Mouse (Mus musculus): ENCODE data around the gene Pglyrp1. TPM values are rescaled to one million over a fixed set of nuclear protein-coding genes. Genes with fewer than 3 reads are reported as not detected.

Gene Pglyrp1
- polyA plus RNA-seq, 1 experiment from 2014 or later, result 22.9 TPM

DNA sequence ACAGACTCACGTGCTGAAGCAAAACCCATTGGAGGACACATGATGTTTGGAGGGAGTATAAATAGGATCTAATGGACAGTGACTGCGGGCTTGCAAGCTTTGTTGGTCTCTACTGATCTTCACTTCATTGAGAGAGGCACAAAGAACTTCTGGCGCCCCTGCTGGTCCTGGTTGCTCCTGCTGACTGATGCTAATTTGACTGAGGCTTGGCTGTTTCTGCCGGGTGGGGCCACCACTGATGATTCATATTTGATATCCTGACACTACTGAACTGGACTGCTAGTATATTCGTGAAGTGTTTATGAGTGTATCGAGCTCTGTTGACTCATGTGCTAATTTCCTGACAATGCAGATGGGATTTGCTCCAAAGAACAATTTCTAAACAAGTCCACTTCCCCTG, 8.3 kb upstream of the Pglyrp1 start:
- Histone ChIP-seq H3K4me1 (replicated peaks) (no peaks in the 10 kb centered on the region), H3K27me3 (no peaks in the 10 kb centered on the region), H3K9ac (no peak overlapping the region), H3K36me3 (no peaks in the 10 kb centered on the region), H3K4me3 (no peak overlapping the region), H3K4me2 (no peak overlapping the region), H3K9me3 (no peaks in the 10 kb centered on the region), H3K27ac (replicated peaks) (no peak overlapping the region)
- WGBS, result 90% methylated on average over 6 of the region's 6 CpGs
- no peak for ATAC-seq (ENCODE audit: low FRiP score, low read depth)

DNA sequence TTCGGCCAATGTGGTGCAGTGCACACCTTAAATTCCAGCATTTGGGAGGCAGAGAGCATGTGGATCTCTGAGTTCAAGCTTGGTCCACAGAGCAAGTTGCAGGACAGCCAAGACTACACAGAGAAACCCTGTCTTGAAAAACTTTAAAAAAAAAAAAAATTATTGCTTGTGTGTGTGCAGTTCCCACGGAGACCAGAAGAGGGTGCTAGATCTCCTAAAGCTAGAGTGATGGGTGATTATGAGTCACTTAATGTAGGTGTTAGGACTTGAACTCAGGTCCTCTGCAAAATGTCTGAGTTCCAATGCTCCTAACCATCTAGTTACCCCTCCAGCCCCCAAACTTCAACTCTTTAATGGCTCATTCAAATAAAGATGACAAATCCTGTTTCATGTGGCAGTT, 2.6 kb upstream of the Pglyrp1 start:
- H3K4me3 ChIP-seq, result no peak overlapping the region
- no peak for ATAC-seq (ENCODE audit: low FRiP score, low read depth)
- H3K4me2 ChIP-seq, result no peak overlapping the region
- no peaks in the 10 kb centered on the region for H3K27me3 ChIP-seq
- H3K27ac ChIP-seq (replicated peaks), result no peak overlapping the region
- no peaks in the 10 kb centered on the region for H3K9me3 ChIP-seq
- 92% methylated on average over 2 of the region's 2 CpGs for WGBS
- H3K9ac ChIP-seq, result no peak overlapping the region
- H3K36me3 ChIP-seq, result no peaks in the 10 kb centered on the region
- peaks cover 5% of the 10 kb centered on the region for H3K4me1 ChIP-seq (replicated peaks)

DNA sequence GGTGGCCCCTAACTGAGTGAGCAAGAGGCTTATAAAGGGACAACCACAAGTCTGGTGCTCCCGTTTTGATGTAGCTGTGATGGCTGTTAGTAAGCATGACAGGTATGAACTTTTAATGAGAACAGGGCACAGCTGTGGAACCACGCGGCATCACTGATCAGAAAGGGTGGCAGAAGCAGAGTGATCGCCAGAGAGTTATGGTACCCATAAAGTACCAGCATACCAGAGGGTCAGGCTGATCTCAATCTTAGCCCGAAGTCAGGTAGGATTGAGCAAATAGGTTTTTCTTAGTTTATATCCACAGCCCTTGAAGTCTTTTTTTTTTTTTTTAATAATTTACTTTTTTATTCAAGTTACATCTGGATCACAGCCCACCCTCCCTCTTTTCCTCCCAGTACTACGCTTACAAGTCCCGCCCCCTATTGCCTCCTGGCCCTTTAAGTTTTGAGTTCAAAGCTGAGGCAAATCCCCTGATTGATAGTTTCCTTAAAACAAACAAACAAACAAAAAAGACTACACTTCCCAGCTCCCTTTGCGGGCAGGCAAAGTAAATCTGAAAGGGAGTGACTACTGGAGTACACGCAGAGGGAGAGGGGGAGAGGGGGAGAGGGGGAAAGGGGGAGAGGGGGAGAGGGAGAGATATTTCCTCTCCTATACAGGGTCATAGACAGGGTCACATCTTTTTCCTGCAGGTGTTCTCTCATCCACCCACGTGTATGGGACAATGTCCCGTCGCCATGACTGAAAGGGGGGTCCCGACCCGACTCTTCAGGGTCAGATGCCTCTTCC, 1.1 kb downstream of the Pglyrp1 start:
- Histone ChIP-seq H3K36me3 (no peaks in the 10 kb centered on the region), H3K4me1 (replicated peaks) (peaks cover 5% of the 10 kb centered on the region)
- WGBS, result 30% methylated on average over 14 of the region's 14 CpGs

DNA sequence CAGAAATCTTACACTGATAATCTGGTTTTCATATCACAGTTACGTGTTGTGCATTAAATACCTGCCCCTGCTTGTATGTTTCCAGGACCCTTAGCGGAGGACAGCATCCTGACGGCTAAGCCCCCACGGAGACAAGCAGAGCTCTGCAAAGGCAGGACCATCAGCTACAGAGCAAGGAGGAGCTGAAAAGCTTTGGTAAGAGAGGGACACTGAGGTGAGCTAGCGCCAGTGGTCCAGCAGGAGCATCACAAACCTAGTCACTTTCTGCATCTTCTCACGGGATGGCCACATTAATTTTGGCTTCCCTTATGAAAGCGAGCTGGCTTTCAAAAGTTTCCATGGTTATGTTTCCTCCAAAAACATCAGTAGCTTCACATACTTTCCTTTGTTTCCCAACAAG, 1.7 kb downstream of the Pglyrp1 start:
- H3K9ac ChIP-seq, result peak overlapping the region; percentile 33
- peak overlapping the region; percentile 75 for H3K4me2 ChIP-seq
- peaks cover 5% of the 10 kb centered on the region for H3K4me1 ChIP-seq (replicated peaks)
- H3K27me3 ChIP-seq, result no peaks in the 10 kb centered on the region
- ATAC-seq (ENCODE audit: low FRiP score, low read depth), result peak; percentile 70
- peak overlapping the region; percentile 49 for H3K4me3 ChIP-seq
- H3K36me3 ChIP-seq, result no peaks in the 10 kb centered on the region
- H3K27ac ChIP-seq (replicated peaks), result no peak overlapping the region
- WGBS, result 3% methylated on average over 7 of the region's 7 CpGs
- H3K9me3 ChIP-seq, result no peaks in the 10 kb centered on the region

More for the DNA sequence above, 1.1 kb downstream of the Pglyrp1 start:
- peak; percentile 76 for ATAC-seq (ENCODE audit: low FRiP score, low read depth)
- Histone ChIP-seq H3K4me3 (peak overlapping the region; percentile 49), H3K9me3 (no peaks in the 10 kb centered on the region), H3K4me2 (peak overlapping the region; percentile 75), H3K9ac (peak overlapping the region; percentile 33), H3K27ac (replicated peaks) (no peak overlapping the region), H3K27me3 (no peaks in the 10 kb centered on the region)

DNA sequence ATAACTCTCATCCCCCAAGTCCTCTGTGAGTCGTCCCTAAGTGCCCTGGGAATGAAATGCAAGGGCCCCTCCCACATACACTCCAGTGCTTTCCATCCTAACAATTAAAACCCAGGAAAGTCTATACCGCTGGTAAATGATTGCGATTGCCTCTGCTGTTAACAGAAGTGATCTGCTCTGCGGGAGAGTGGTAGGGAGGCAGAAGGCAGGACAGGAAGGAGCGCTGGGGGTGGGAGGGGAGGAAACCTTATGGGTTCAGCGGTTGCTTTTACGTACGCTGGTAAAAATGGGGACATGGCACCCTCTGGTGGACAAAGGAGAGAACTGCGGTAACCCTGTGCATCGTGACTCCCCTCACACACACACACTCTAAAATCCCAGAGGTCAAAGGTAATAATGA, 2.1 kb downstream of the Pglyrp1 start:
- H3K27me3 ChIP-seq, result no peaks in the 10 kb centered on the region
- ATAC-seq (ENCODE audit: low FRiP score, low read depth), result peak; percentile 76
- 0% methylated on average over 10 of the region's 10 CpGs for WGBS
- no peaks in the 10 kb centered on the region for H3K36me3 ChIP-seq
- H3K4me1 ChIP-seq (replicated peaks), result peaks cover 5% of the 10 kb centered on the region
- H3K9me3 ChIP-seq, result no peaks in the 10 kb centered on the region
- H3K4me2 ChIP-seq, result peak overlapping the region; percentile 75
- peak overlapping the region; percentile 33 for H3K9ac ChIP-seq
- H3K4me3 ChIP-seq, result peak overlapping the region; percentile 49
- no peak overlapping the region for H3K27ac ChIP-seq (replicated peaks)

DNA sequence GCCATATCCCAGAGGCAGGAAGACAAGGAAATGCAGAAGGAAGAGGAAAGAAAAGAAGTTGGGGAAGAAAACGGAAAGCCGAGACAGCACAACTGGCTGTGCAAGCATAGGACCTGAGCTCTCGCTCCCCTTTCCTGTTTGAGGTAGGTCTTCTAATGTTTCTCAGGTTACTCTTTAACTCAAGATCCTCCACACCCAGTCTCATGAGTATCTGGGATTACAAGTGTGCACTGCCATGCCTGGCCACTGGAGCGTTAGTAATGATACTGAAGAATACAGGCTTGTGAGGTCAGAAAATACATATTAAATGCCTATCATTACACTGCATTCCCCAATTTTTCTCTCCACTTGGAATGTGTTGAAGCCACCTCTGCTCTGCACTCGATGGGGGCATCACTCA, 4.2 kb downstream of the Pglyrp1 start:
- Histone ChIP-seq H3K36me3 (no peaks in the 10 kb centered on the region), H3K4me1 (replicated peaks) (peaks cover 5% of the 10 kb centered on the region), H3K9me3 (no peaks in the 10 kb centered on the region), H3K9ac (no peak overlapping the region), H3K4me3 (no peak overlapping the region), H3K4me2 (no peak overlapping the region), H3K27ac (replicated peaks) (no peak overlapping the region), H3K27me3 (no peaks in the 10 kb centered on the region)
- WGBS, result 88% methylated on average over 5 of the region's 5 CpGs
- no peak for ATAC-seq (ENCODE audit: low FRiP score, low read depth)

DNA sequence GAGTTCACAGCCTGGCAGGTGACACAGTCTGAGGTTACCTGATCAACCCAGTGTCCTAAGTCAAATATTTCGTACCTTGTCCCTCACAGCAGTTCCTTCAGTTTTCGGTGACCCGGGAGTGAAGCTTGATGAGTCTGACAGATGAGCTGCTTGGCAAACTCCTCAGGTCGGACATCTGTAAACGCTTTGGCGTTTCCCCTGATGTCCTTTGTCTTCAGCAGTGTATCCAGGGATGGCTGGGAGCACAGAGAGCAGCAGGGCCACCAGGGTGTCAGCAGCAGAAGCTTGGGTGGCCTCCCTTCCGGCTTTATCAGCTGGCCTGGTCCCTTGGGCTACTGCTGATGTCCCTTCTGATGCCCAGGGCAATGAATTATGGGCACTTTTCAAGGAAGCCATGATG, 7.6 kb downstream of the Pglyrp1 start:
- no peak overlapping the region for H3K9ac ChIP-seq
- no peaks in the 10 kb centered on the region for H3K27me3 ChIP-seq
- no peaks in the 10 kb centered on the region for H3K36me3 ChIP-seq
- 80% methylated on average over 7 of the region's 7 CpGs for WGBS
- no peaks in the 10 kb centered on the region for H3K9me3 ChIP-seq
- no peaks in the 10 kb centered on the region for H3K4me1 ChIP-seq (replicated peaks)
- no peak overlapping the region for H3K27ac ChIP-seq (replicated peaks)
- no peak overlapping the region for H3K4me2 ChIP-seq
- H3K4me3 ChIP-seq, result no peak overlapping the region
- no peak for ATAC-seq (ENCODE audit: low FRiP score, low read depth)

DNA sequence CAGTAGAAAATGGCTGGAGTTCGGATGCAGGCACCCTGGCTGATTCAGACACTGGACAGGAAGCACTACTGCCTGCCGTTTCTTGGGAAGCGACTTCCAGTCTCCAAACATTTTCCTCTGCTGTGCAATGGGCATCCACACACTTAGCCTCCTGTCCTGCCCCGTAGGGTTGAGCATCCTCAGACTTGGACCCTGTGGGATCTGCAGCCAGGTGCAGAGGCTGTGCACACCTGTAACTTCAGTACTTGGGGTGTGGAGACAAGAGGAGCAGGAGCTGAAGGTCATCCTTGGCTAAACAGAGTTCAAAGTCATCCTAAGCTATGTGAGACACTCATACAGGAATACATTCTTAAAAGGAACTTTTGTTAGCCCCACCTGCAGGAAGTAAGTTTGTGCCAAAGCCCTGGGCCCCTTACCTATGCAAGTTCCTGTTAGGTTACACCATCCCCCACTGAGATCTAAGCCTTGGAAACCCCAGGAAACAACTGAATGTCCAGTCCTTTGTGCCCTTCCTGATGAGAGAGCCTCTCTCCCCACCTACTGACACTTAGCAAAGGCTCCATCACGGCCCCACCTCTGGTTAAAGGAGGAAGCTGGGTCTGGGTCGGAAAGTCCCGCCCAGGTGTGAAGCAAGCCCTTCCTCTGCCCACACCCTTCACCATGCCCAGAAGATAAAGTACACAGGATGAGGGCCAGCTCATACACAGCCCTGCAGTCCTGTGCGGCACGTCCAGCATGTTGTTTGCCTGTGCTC, 13.0 kb downstream of the Pglyrp1 start:
- Histone ChIP-seq H3K27me3 (no peaks in the 10 kb centered on the region), H3K36me3 (no peaks in the 10 kb centered on the region), H3K27ac (replicated peaks) (no peak overlapping the region), H3K9me3 (no peaks in the 10 kb centered on the region), H3K4me1 (replicated peaks) (no peaks in the 10 kb centered on the region), H3K4me3 (no peak overlapping the region), H3K9ac (no peak overlapping the region), H3K4me2 (no peak overlapping the region)
- ATAC-seq (ENCODE audit: low FRiP score, low read depth), result no peak
- 61% methylated on average over 9 of the region's 9 CpGs for WGBS

DNA sequence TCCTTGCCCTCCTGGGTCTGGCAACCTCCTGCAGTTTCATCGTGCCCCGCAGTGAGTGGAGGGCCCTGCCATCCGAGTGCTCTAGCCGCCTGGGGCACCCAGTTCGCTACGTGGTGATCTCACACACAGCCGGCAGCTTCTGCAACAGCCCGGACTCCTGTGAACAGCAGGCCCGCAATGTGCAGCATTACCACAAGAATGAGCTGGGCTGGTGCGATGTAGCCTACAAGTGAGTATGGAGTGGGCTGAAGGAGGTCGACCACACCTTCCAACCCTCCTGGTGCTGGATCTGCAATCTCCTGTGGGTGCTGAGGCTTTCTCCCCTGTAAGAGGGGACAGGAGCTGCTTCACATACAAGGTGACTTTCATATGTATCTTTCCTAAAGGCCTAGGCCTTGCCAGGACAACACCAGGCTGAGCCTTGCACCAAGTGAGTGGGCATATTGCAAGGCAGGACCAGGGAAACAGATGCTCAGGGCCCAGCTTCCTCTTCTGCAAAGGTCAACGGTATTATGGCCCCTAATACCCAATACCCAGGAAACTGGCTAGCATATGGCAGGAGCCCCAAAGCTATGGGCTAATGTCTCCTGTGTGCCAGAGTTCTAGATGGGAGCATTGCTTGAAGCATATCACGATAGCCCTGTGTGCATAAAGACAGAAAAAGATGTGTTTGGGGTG, 13.8 kb downstream of the Pglyrp1 start:
- 58% methylated on average over 13 of the region's 13 CpGs for WGBS
- no peak for ATAC-seq (ENCODE audit: low FRiP score, low read depth)
- no peak overlapping the region for H3K4me2 ChIP-seq

DNA sequence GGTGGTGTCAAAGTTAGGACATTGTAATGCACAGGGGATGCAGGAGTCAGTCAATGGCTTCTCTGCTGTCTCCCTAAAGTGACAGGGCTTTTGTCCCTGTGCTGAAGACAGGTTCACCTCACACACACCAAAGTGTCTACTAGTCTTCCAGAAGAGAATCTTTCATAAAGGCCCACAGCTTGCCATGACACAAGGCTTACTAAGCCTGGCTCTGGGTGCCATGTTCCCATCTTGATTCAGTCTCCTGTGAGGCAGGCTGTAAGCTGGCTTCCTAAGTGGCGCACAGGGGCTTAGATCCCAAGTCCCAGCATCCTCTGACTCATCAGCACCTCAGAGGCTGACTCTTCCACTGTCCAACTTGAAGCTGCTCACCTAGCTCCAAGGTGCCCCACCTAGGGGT, 15.8 kb downstream of the Pglyrp1 start:
- no peaks in the 10 kb centered on the region for H3K9me3 ChIP-seq
- no peak overlapping the region for H3K27ac ChIP-seq (replicated peaks)
- 96% methylated on average over 1 of the region's 1 CpGs for WGBS
- H3K4me2 ChIP-seq, result no peak overlapping the region
- H3K27me3 ChIP-seq, result no peaks in the 10 kb centered on the region
- H3K4me3 ChIP-seq, result no peak overlapping the region
- H3K36me3 ChIP-seq, result no peaks in the 10 kb centered on the region
- ATAC-seq (ENCODE audit: low FRiP score, low read depth), result no peak
- H3K9ac ChIP-seq, result no peak overlapping the region
- peaks cover 4% of the 10 kb centered on the region; the same call in 1 of the 2 replicates for H3K4me1 ChIP-seq (replicated peaks)

More for the DNA sequence above, 13.8 kb downstream of the Pglyrp1 start:
- Histone ChIP-seq H3K4me1 (replicated peaks) (no peaks in the 10 kb centered on the region), H3K9ac (no peak overlapping the region), H3K27me3 (no peaks in the 10 kb centered on the region), H3K36me3 (no peaks in the 10 kb centered on the region), H3K27ac (replicated peaks) (peak overlapping the region; percentile 48; the same call in 1 of the 2 replicates), H3K9me3 (no peaks in the 10 kb centered on the region), H3K4me3 (no peak overlapping the region)

DNA sequence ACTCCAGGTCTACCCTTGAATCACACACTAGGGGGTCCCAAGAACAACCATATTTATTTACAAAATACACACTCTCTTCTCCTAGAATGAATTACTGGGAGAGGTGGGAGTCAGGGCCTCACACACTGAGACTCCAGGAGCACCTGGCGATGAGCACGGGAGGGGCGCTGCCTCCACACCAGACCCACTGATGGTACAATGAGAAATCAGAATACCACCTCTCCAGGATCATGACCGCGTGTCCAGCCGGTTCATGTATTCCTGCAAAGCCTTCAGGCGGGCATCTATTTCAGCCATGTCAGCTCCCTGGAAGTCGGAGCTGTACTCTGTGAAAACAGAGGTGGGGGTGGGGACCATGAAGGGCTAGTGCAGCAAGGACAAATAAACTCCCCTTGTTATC, 19.7 kb downstream of the Pglyrp1 start:
- H3K9me3 ChIP-seq, result no peaks in the 10 kb centered on the region
- ATAC-seq (ENCODE audit: low FRiP score, low read depth), result no peak
- WGBS, result 94% methylated on average over 8 of the region's 8 CpGs
- no peak overlapping the region for H3K4me2 ChIP-seq
- H3K36me3 ChIP-seq, result no peaks in the 10 kb centered on the region
- H3K4me1 ChIP-seq (replicated peaks), result peaks cover 27% of the 10 kb centered on the region
- no peaks in the 10 kb centered on the region for H3K27me3 ChIP-seq
- H3K4me3 ChIP-seq, result no peak overlapping the region
- no peak overlapping the region for H3K27ac ChIP-seq (replicated peaks)
- H3K9ac ChIP-seq, result no peak overlapping the region
